Mouse (Mus musculus) megakaryocyte, embryonic 14.5 days (primary cell): Measurements from ENCODE around the gene Tmem207.

Experiments used
- FLI1 ChIP-seq: IDR thresholded peaks from 2 replicates; pipeline ENCODE4 v1.6.1; 2012; ENCODE audit warnings: low read length, inconsistent platforms, mixed read lengths
- GATA1 ChIP-seq: IDR thresholded peaks from 3 replicates; pipeline ENCODE4 v1.6.1; 2012; ENCODE audit warnings: mixed read lengths, low read length, inconsistent platforms, borderline replicate concordance

DNA sequence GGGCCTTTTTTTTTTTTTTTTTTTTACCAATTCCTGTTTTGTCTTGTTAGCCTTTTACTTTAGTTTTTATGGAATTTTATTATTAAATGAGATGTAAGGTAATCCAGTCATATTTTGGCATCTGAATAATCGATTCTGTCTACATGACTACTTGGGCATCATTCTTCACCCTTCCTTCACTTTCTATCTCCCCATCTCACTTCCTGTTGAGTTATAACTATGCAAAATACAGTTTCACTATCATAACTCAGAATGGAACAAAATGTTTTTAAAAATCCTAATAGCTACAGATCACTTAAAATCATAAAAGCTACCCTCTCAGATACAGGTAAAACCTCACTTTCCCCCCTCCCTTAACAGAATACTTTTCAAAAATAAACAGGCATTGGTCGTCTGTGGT is 70.4 kb downstream of the Tmem207 start:
- TF ChIP-seq GATA1 (no peak), FLI1 (no peak)
